Mouse (Mus musculus) megakaryocyte progenitor cell, adult 5-6 weeks (primary cell): ENCODE data around the gene Klhl41. TPM values are rescaled to one million over a fixed set of nuclear protein-coding genes. Genes with fewer than 3 reads are reported as not detected.
A peak's percentile ranks its signal among the peaks of the same experiment; 100 is the strongest.
"Not testable (repeated sequence)": the region's sequence is repeated elsewhere in the genome, so short reads cannot be mapped to it uniquely, and the experiment has no call there.

Experiments
- ATAC-seq: replicated peaks from 2 replicates; pipeline ENCODE4 v1.8.0; 2016; ENCODE audit warnings: mild to moderate bottlenecking, moderate TSS enrichment, inconsistent platforms; ENCODE audit not compliant: poor library complexity
- total RNA-seq, 2 experiments: library from RNA; stranded (forward) in 1 of 2; stranded (reverse) in 1 of 2; fragments of 157-497, 149-512 nt in 1 of 2; fragments of 200-1000 nt in 1 of 2; gene quantifications; 2 replicates each; pipeline versions ENCODE4 v1.2.3 to v1.2.4; 2015 to 2017

Klhl41 gene
- not detected in 2 replicates for total RNA-seq (2015)
- total RNA-seq (2017), result 0.07 TPM in 1 of 2 replicates, not detected in the other

GRCm38 (mm10) chr2:69669853-69670252 is at the start of gene Klhl41:
Gene Klhl41, plus strand, starts transcription at chr2:69670120.
- no peak for ATAC-seq

- ATAC-seq, result no peak
Measured at GRCm38 (mm10) chr2:69629215-69629614, 40.7 kb upstream of the Klhl41 start.

GRCm38 (mm10) chr2:69629914-69630313 is 40.0 kb upstream of the Klhl41 start:
- ATAC-seq, result no peak

GRCm38 (mm10) chr2:69630792-69631191 is 39.1 kb upstream of the Klhl41 start:
- no peak for ATAC-seq

- peak; percentile 38; the same call in 1 of the 2 replicates for ATAC-seq
Measured at GRCm38 (mm10) chr2:69631449-69631848, 38.5 kb upstream of the Klhl41 start.

GRCm38 (mm10) chr2:69635064-69635701 is 34.7 kb upstream of the Klhl41 start:
- peak; percentile 93 for ATAC-seq

GRCm38 (mm10) chr2:69635807-69636206 is 34.1 kb upstream of the Klhl41 start:
- ATAC-seq, result peak; percentile 86

GRCm38 (mm10) chr2:69637989-69638388 is 31.9 kb upstream of the Klhl41 start:
- not testable (repeated sequence) for ATAC-seq

- no peak for ATAC-seq
Measured at GRCm38 (mm10) chr2:69640100-69640499, 29.8 kb upstream of the Klhl41 start.

GRCm38 (mm10) chr2:69644968-69645617 is 24.8 kb upstream of the Klhl41 start:
- ATAC-seq, result no peak

GRCm38 (mm10) chr2:69646726-69647490 is 23.0 kb upstream of the Klhl41 start, which contains the start of gene Bbs5:
Gene Bbs5, plus strand, starts transcription at chr2:69647171.
- ATAC-seq, result peak; percentile 100

- no peak for ATAC-seq
Measured at GRCm38 (mm10) chr2:69649716-69650115, 20.2 kb upstream of the Klhl41 start.

- ATAC-seq, result no peak
Measured at GRCm38 (mm10) chr2:69659326-69659725, 10.6 kb upstream of the Klhl41 start.

- peak; percentile 48 for ATAC-seq
Measured at GRCm38 (mm10) chr2:69663827-69664476, 6.0 kb upstream of the Klhl41 start.

- ATAC-seq, result no peak
Measured at GRCm38 (mm10) chr2:69667656-69668055, 2.3 kb upstream of the Klhl41 start.

GRCm38 (mm10) chr2:69668414-69668813 is 1.5 kb upstream of the Klhl41 start:
- no peak for ATAC-seq

- ATAC-seq, result no peak
Measured at GRCm38 (mm10) chr2:69673723-69674122, 3.8 kb downstream of the Klhl41 start.

- no peak for ATAC-seq
Measured at GRCm38 (mm10) chr2:69675266-69675665, 5.3 kb downstream of the Klhl41 start.

GRCm38 (mm10) chr2:69676713-69677112 is 6.8 kb downstream of the Klhl41 start:
- ATAC-seq, result peak; percentile 60; the same call in 1 of the 2 replicates

GRCm38 (mm10) chr2:69677215-69677614 is 7.3 kb downstream of the Klhl41 start:
- not testable (repeated sequence) for ATAC-seq

- ATAC-seq, result peak; percentile 52
Measured at GRCm38 (mm10) chr2:69679990-69680389, 10.1 kb downstream of the Klhl41 start.
